8 mouse cellular contexts compared by ENCODE assay signal in the genomic region with DNA sequence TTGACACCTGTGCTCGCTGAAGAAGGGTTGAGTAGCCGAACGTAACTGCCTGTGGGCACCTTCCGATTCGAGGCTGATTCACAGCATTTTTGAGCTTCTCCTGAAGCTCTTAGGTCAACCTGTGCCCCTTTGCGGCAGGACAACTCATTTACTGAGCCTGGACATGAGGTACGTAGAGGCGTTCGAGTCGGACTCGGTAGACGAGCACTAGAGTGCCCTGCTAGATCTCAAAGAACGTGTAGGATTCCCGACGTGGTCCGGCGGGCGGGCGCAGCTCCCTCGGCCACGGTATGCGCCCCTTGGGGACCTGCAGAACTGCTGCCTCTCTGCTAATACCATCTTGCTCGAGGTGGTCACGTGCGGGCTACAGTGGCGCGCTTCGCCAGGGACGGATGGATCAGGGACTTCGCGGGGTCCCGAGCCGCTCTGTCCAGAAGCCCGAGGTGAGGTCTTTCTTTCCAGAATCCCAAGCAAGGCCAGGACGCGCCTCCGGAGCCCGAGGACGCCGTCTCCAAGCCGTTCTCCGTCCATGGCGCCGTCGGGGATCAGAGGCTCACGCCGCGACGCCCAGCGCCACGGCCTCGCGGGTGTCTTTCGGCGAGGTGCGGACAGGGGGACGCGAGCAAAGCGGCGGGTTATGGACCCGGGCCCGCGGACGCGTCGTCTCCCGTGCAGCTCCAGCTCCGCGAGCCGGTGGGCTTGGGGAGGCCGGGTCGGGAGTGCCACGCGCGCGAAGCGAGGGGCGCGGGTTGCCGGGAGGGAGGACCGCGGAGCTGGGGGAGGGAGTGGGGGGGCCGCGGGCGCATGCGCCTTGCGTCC. TPM values are rescaled to one million over a fixed set of nuclear protein-coding genes. Genes with fewer than 3 reads are reported as not detected.
DNase-seq lines count a peak whose midpoint lies in the region; ATAC-seq lines count a peak whose summit lies in the region.

TSS of gene Sfmbt1 (plus strand) at position 51 of the 819 bp plus-strand sequence.

- no peaks in the 10 kb centered on the region for H3K9me3 ChIP-seq in neural tube, embryonic 11.5 days (ENCODE audit: control insufficient read depth, low read length)
- no peaks in the 10 kb centered on the region for H3K9me3 ChIP-seq in forebrain, embryonic 10.5 days
- no peaks in the 10 kb centered on the region for H3K9me3 ChIP-seq in hindbrain, embryonic 11.5 days (ENCODE audit: control insufficient read depth, low read length)
- no peaks in the 10 kb centered on the region for H3K9me3 ChIP-seq in midbrain, embryonic 11.5 days (ENCODE audit: control insufficient read depth, low read length)

- H3K4me3 ChIP-seq in neural tube, embryonic 11.5 days (ENCODE audit: low read depth, low read length) = peak within 1 kb of the TSS; percentile 91
- peak within 1 kb of the TSS; percentile 94 for H3K4me3 ChIP-seq in forebrain, embryonic 10.5 days
- peak within 1 kb of the TSS; percentile 93 for H3K4me3 ChIP-seq in hindbrain, embryonic 11.5 days (ENCODE audit: low read depth, low read length)
- H3K4me3 ChIP-seq in midbrain, embryonic 11.5 days (ENCODE audit: low read depth, low read length) = peak within 1 kb of the TSS; percentile 89

- H3K36me3 ChIP-seq in neural tube, embryonic 11.5 days (ENCODE audit: control insufficient read depth, insufficient read depth, low read length) = no peaks in the 10 kb centered on the region
- H3K36me3 ChIP-seq in forebrain, embryonic 10.5 days (replicated peaks) = no peaks in the 10 kb centered on the region
- H3K36me3 ChIP-seq in hindbrain, embryonic 11.5 days (ENCODE audit: control insufficient read depth, insufficient read depth, low read length) = no peaks in the 10 kb centered on the region
- no peaks in the 10 kb centered on the region for H3K36me3 ChIP-seq in midbrain, embryonic 11.5 days (ENCODE audit: control insufficient read depth, insufficient read depth, low read length)

- H3K27ac ChIP-seq in neural tube, embryonic 11.5 days (ENCODE audit: low read depth, low read length) = peak within 1 kb of the TSS; percentile 90
- peak within 1 kb of the TSS; percentile 97 for H3K27ac ChIP-seq in forebrain, embryonic 10.5 days
- peak within 1 kb of the TSS; percentile 93 for H3K27ac ChIP-seq in hindbrain, embryonic 11.5 days (ENCODE audit: low read depth, low read length)
- peak within 1 kb of the TSS; percentile 94 for H3K27ac ChIP-seq in midbrain, embryonic 11.5 days (ENCODE audit: low read depth, low read length)

- 3% methylated on average over 65 of the region's 87 CpGs for WGBS in neural tube, embryonic 11.5 days
- 2% methylated on average over 74 of the region's 87 CpGs for WGBS in forebrain, embryonic 10.5 days
- 4% methylated on average over 58 of the region's 87 CpGs for WGBS in hindbrain, embryonic 11.5 days
- WGBS in midbrain, embryonic 11.5 days = 3% methylated on average over 81 of the region's 87 CpGs

- ATAC-seq in neural tube, embryonic 11.5 days (ENCODE audit: insufficient read depth, low FRiP score, low TSS enrichment) = peak; percentile 69
- ATAC-seq in hindbrain, embryonic 11.5 days (ENCODE audit: low FRiP score) = peak; percentile 75
- peak; percentile 73 for ATAC-seq in midbrain, embryonic 11.5 days (ENCODE audit: low FRiP score)

- peak within 1 kb of the TSS; percentile 88 for H3K9ac ChIP-seq in neural tube, embryonic 11.5 days (ENCODE audit: low read length)
- peak within 1 kb of the TSS; percentile 88 for H3K9ac ChIP-seq in hindbrain, embryonic 11.5 days (ENCODE audit: low read depth, low read length)
- peak within 1 kb of the TSS; percentile 96 for H3K9ac ChIP-seq in midbrain, embryonic 11.5 days (ENCODE audit: low read length)

- peaks cover 5% of the 10 kb centered on the region; the same call in 1 of the 2 replicates for H3K4me1 ChIP-seq in neural tube, embryonic 11.5 days (ENCODE audit: control insufficient read depth, insufficient read depth, low read length)
- peaks cover 32% of the 10 kb centered on the region for H3K4me1 ChIP-seq in forebrain, embryonic 10.5 days
- H3K4me1 ChIP-seq in hindbrain, embryonic 11.5 days (replicated peaks; ENCODE audit: control insufficient read depth, insufficient read depth, low read length) = no peaks in the 10 kb centered on the region; the same call in 1 of the 2 replicates
- H3K4me1 ChIP-seq in midbrain, embryonic 11.5 days (ENCODE audit: control insufficient read depth, insufficient read depth, low read length) = peaks cover 4% of the 10 kb centered on the region

- H3K4me2 ChIP-seq in neural tube, embryonic 11.5 days (ENCODE audit: low read depth) = peak within 1 kb of the TSS; percentile 77
- peak within 1 kb of the TSS; percentile 80 for H3K4me2 ChIP-seq in hindbrain, embryonic 11.5 days (replicated peaks; ENCODE audit: low read depth, low read length)
- peak within 1 kb of the TSS; percentile 78 for H3K4me2 ChIP-seq in midbrain, embryonic 11.5 days

- DNase-seq in neural tube, embryonic 11.5 days (ENCODE audit: low spot score) = peak; percentile 67
- DNase-seq in neural tube, embryonic 10.5 days (ENCODE audit: extremely low spot score, low spot score) = no peak
- peak; percentile 49 for DNase-seq in adrenal gland, postnatal 25 days
- DNase-seq in forebrain, embryonic 10.5 days (ENCODE audit: extremely low spot score, low spot score) = peak; percentile 70
- DNase-seq in hindbrain, embryonic 11.5 days (ENCODE audit: low spot score) = peak; percentile 69
- DNase-seq in left cerebral cortex, postnatal 4 days = peak; percentile 89
- DNase-seq in midbrain, embryonic 11.5 days (ENCODE audit: low spot score, missing footprints) = peak; percentile 99
- no peak for DNase-seq in adipocyte (ENCODE audit: low spot score)

- intact Hi-C loops in left cerebral cortex, postnatal 4 days (cut with DNase I) = loop anchor here (5.0 to 10.0 kb wide), 2 partner anchors 112 to 230 kb away; partner anchors contain the start of genes Itih1 and Tmem110

- H3K27me3 ChIP-seq in neural tube, embryonic 11.5 days (ENCODE audit: control insufficient read depth, insufficient read depth, low read length) = peaks cover 3% of the 10 kb centered on the region; the same call in 1 of the 2 replicates
- peaks cover 15% of the 10 kb centered on the region for H3K27me3 ChIP-seq in forebrain, embryonic 10.5 days (ENCODE audit: poor library complexity, severe bottlenecking)
- H3K27me3 ChIP-seq in hindbrain, embryonic 11.5 days (ENCODE audit: control insufficient read depth, insufficient read depth, low read length) = peaks cover 5% of the 10 kb centered on the region; the same call in 1 of the 2 replicates
- H3K27me3 ChIP-seq in midbrain, embryonic 11.5 days (ENCODE audit: control insufficient read depth, insufficient read depth, low read length) = peaks cover 8% of the 10 kb centered on the region

RNA-seq across cellular contexts. Expression of gene Sfmbt1, which starts in this region (rescaled TPM):
- 19.3 and 19.5 TPM in 2 replicates for polyA plus RNA-seq in neural tube, embryonic 11.5 days (2014; fragmentation: Nextera tagmentation; extraction: Ambion mirVana)
- 28.4 and 35.0 TPM in 2 replicates for total RNA-seq in adrenal gland, postnatal 25 days (2021)
- 22.6 and 23.6 TPM in 2 replicates for polyA plus RNA-seq in forebrain, embryonic 10.5 days (2016; fragmentation: Nextera tagmentation; extraction: Ambion mirVana)
- 20.2 and 21.2 TPM in 2 replicates for polyA plus RNA-seq in hindbrain, embryonic 11.5 days (2014; fragmentation: Nextera tagmentation; extraction: Ambion mirVana)
- total RNA-seq in left cerebral cortex, postnatal 4 days (2021) = 10 to 100 TPM; 28.3 to 32.4 TPM
- 22.0 and 24.5 TPM in 2 replicates for polyA plus RNA-seq in midbrain, embryonic 11.5 days (2014; fragmentation: Nextera tagmentation; extraction: Ambion mirVana)

Comparison
In these comparisons a context has a peak if more than half of its experiments do, and no peak if none do; other contexts are left out.
1. DNase-seq: peak in neural tube, embryonic 11.5 days (single experiment), adrenal gland, postnatal 25 days (single experiment), forebrain, embryonic 10.5 days (single experiment), hindbrain, embryonic 11.5 days (single experiment), left cerebral cortex, postnatal 4 days (single experiment) and midbrain, embryonic 11.5 days (single experiment); none in neural tube, embryonic 10.5 days (single experiment) and adipocyte (single experiment).
2. Peak in every context shown above with its lines, with median percentiles within 50 percentile points of each other: ATAC-seq, H3K27ac ChIP-seq, H3K4me2 ChIP-seq, H3K4me3 ChIP-seq and H3K9ac ChIP-seq.